Mouse (Mus musculus) ovary, postnatal 14 days (tissue): ENCODE data around the gene Gpr152.
"Not testable (repeated sequence)": the region's sequence is repeated elsewhere in the genome, so short reads cannot be mapped to it uniquely, and the experiment has no call there.

ENCODE experiments used
- DNase-seq: peaks from one replicate; pipeline ENCODE4 v3.0.0; 2022; ENCODE audit warnings: low spot score

Gene Gpr152

GRCm38 (mm10) chr19:4112063-4112960 is 27.3 kb upstream of the Gpr152 start:
- no peak for DNase-seq

- DNase-seq = peak; percentile 79
Observed at GRCm38 (mm10) chr19:4113186-4113805, 26.3 kb upstream of the Gpr152 start.

- DNase-seq = no peak
Observed at GRCm38 (mm10) chr19:4113806-4114230, 25.8 kb upstream of the Gpr152 start.

- no peak for DNase-seq
Observed at GRCm38 (mm10) chr19:4114551-4114950, 25.0 kb upstream of the Gpr152 start.

- DNase-seq = no peak
Observed at GRCm38 (mm10) chr19:4115144-4115543, 24.4 kb upstream of the Gpr152 start.

GRCm38 (mm10) chr19:4115816-4116215 is 23.8 kb upstream of the Gpr152 start:
- DNase-seq = no peak

GRCm38 (mm10) chr19:4117006-4117405 is 22.6 kb upstream of the Gpr152 start:
- no peak for DNase-seq

GRCm38 (mm10) chr19:4118350-4118749 is 21.2 kb upstream of the Gpr152 start:
- no peak for DNase-seq

GRCm38 (mm10) chr19:4119716-4120487 is 19.7 kb upstream of the Gpr152 start:
- DNase-seq = no peak

- DNase-seq = no peak
Observed at GRCm38 (mm10) chr19:4120496-4120895, 19.1 kb upstream of the Gpr152 start.

- peak; percentile 97 for DNase-seq
Observed at GRCm38 (mm10) chr19:4121097-4121805, 18.3 kb upstream of the Gpr152 start.

- not testable (repeated sequence) for DNase-seq
Observed at GRCm38 (mm10) chr19:4121896-4122295, 17.7 kb upstream of the Gpr152 start.

- DNase-seq = no peak
Observed at GRCm38 (mm10) chr19:4122411-4123370, 16.9 kb upstream of the Gpr152 start.

GRCm38 (mm10) chr19:4124432-4124831 is 15.2 kb upstream of the Gpr152 start:
- DNase-seq = no peak

- DNase-seq = not testable (repeated sequence)
Observed at GRCm38 (mm10) chr19:4125268-4125667, 14.3 kb upstream of the Gpr152 start.

GRCm38 (mm10) chr19:4125741-4126696 is 13.6 kb upstream of the Gpr152 start, which contains the start of gene Aip:
Aip (minus strand) TSS chr19:4125858.
- peak; percentile 93 for DNase-seq

GRCm38 (mm10) chr19:4126759-4127495 is 12.7 kb upstream of the Gpr152 start:
- no peak for DNase-seq

GRCm38 (mm10) chr19:4129462-4129861 is 10.1 kb upstream of the Gpr152 start:
- DNase-seq = no peak

- DNase-seq = no peak
Observed at GRCm38 (mm10) chr19:4130106-4130505, 9.5 kb upstream of the Gpr152 start.
